Mouse (Mus musculus) retina, adult 2 months (tissue): Measurements from ENCODE around the gene Eras.
A peak's percentile ranks its signal among the peaks of the same experiment; 100 is the strongest.
"Not testable (repeated sequence)": the region's sequence is repeated elsewhere in the genome, so short reads cannot be mapped to it uniquely, and the experiment has no call there.

Experiments
- DNase-seq: peaks from one replicate; pipeline ENCODE4 v3.0.0-alpha.2; 2012; ENCODE audit warnings: low read depth, low spot score

The Eras gene

DNA sequence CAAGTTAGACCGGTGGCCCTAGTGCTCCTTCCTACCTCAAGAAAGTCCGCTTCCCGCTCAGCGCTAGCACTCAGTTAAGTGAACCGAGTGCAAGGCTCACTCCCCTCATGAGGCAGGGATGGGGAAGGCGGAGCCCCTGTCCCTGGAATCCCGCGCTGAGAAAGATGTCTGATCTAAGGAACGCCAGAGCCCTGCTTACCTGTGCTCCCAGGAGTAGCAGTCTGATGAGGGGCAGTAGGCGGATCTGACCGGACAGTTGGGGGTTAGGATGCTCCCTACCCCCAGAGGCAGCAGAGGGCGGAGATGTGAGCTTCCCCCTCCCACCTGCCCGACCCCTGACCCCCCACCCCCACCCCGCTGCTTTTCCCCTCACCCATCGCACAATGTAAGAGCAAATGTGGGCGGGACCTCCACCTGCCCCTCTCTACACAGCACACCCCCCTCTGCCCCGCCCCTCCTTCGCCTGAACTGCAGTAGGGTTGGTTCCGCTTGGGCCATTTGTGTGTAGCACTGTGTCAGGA is at the start of gene Eras:
TSS of gene Eras (minus strand) at position 338 of the 521 bp plus-strand sequence.
- DNase-seq = no peak

DNA sequence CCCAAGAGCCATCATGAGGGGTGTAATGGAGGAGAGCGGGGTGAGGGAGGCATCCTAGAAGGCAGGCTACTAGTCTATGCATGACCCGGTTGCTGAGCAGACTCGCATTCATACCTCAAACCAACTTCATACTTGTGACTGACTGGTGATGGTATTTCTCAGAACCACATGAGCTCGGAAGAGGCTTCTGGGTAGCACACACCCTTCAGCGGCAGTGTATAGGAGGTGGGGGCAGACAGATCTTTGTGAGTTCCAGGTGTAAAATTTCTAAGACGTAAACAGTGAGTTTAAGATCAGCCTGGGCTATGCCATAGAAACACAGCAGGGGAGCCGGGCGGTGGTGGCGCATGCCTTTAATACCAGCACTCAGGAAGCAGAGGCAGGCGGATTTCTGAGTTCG is 49.5 kb upstream of the Eras start, which contains the start of gene Gata1:
TSS of gene Gata1 (minus strand) at position 180 of the 400 bp plus-strand sequence.
- DNase-seq = no peak

- no peak for DNase-seq
Measured at GRCm38 (mm10) chrX:7971292-7971691, 42.9 kb upstream of the Eras start.

DNA sequence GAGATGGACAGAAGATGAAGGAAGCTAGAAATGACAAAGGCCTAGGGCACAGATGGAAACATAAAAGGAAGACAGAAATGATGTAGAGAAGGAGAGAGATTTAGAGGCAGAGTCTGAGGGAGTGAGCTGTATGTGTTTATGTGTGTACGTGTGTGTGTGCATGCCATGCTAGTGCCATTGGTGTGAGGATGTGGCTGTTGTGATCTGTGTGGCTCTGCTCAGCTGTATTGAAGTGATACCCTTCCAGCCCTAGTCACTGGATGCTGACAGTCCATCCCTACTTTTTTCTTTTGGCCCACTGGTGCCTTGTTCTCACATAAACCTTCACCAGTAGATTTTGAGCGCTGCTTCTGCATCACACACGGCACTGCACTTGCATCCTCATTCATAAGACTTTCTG is 40.5 kb upstream of the Eras start:
- no peak for DNase-seq

DNA sequence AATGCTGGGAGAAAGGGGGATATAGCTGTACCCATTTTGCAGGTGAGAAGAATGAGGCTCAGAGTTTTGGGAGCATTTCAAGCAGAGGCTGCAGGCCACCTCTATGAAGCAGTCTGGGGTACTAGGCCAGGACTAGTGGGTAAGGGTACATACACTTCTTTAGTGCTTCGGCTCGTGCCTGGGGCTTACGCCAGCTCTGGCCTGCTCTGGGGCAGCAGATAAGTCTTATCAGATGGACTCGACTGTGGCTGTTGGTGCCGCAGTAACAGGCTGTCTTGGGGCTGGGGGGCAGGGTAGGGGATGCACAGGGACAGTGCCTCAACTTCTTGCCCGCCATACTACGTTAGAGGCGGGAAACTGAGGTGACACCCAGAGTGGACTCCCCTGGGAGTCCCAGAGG is 39.8 kb upstream of the Eras start:
- DNase-seq = no peak

- no peak for DNase-seq
Measured at GRCm38 (mm10) chrX:7967596-7968201, 39.3 kb upstream of the Eras start.

GRCm38 (mm10) chrX:7966161-7966560 is 37.8 kb upstream of the Eras start:
- no peak for DNase-seq

GRCm38 (mm10) chrX:7963829-7964626 is 35.6 kb upstream of the Eras start:
- DNase-seq = no peak

- no peak for DNase-seq
Measured at GRCm38 (mm10) chrX:7958868-7959267, 30.5 kb upstream of the Eras start.

DNA sequence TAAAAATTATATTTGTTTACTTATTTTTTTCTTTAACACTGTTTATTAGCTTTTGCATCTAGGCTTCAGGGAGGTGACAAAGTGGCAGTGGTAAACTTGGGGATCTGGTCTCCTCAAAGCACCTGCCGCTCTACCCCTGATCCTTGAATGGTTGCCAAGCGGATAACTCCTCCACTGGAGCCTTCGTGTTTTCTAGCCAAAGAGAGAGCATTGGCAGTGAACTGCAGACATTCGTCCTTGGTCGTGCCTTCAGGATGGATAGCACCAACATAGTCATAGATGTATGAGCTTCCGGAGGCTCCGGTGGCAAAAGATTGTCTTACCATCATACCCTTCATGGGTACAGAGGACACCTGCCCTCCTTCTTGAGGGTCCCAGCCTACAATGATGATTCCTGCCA is 21.7 kb upstream of the Eras start:
- no peak for DNase-seq

DNA sequence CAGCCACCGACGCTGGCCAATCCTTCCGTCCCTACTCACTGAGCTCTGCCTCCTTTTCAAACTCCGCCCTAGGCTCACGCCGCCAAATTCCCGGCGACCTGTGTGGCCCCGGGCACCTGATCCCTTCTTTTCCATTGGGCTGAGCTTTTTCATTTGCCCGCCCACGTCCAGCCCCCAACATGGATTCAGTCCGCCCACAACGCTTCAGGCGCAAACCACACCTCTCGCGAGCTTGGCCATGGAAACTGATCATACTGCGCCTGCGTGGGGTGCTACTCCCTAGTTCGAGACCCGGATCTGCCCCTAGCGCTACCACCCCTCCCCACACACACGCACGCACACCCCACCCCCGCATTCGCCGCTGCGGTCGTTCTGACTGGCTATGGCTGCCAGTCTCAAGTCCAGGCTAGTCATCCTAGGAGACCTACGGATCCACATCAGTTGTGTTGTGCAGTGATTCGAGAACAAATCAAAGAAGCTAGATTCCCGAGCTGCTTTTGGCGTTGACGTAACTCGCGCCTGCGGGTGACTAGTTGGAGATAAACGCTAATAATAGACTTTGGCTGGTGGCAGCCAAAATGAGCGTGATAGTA is 19.6 kb upstream of the Eras start:
- DNase-seq = peak; percentile 81

DNA sequence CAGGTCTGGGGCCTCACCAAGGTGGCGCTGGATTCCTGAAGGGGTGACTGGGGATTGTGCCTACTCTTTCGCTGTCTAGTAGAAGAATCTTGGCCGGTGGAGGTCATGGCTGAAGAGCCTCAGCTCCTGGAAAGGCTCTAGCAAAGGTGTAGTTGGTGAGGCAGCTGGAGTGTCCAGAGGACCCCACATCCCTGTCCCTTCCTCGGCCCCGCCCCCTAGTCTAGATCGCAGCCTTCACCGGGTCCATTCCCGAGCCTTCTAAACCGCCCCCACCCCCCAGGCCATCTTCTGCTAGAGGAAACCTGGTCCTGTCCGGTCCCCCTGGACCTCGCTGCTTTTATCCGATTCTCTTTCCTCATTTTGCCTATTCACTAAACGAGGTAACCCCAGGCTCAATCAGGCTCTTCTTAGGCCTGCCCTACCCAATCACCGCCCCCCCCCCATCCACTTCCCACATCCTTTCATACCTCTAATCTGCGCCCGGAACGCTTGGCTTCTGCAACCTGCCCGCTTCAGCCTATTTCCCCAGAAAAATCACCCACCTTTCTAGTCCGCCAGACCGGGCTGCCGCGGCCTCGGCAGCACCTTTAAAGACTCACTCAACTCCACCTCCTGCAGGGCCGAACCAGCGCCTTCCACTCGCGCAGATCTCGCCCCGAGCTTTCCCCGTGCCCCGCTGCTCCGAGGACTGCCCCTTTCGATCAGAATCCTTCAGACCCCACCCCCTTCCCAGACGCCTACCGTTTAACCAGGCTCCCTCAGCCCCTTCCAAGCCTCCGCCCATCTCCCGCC is 18.9 kb upstream of the Eras start, which contains the start of gene Hdac6:
TSS of gene Hdac6 (minus strand) at position 782 of the 792 bp plus-strand sequence.
- no peak for DNase-seq

GRCm38 (mm10) chrX:7945618-7946017 is 17.2 kb upstream of the Eras start:
- DNase-seq = no peak

GRCm38 (mm10) chrX:7937667-7938066 is 9.3 kb upstream of the Eras start:
- no peak for DNase-seq

DNA sequence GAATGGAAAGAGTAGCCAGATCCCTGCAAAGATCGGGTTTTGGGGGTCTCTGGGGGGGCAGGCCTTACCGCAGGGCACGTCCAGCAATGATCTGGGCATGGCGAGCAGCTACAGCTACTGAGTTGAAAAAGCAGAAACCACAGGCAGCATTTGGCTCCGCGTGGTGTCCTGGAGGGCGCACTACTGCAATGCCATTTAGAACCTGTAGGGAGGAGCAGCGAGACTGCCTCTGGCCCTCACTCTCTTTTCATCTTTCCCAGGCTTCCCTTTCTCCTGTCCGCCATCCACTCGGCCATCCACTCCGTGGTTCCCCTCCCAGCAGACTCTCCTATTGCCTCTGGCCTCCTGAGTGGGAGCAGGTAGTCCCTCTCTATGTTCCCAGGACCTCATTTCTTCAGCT is 8.5 kb upstream of the Eras start:
- DNase-seq = no peak

DNA sequence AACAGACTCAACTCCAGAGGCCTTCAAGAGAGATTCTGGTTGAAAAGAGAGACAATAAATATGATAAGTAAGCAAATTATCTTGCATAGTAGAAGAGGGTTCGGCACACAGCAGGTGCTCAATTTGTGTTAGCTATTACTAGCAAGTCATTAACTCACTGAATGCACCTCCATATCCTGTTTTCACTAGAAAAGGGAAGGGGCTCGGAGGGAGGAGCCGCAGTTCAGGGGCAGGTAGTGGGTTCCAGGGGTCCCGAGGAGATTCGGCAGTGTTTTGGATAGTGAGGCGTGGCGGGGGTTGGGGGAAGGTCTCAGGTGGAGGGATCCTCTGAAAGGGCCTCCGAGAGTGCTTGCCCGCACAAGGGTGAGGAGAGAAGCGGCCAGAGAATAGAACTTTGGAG is 1.3 kb downstream of the Eras start:
- DNase-seq = no peak

GRCm38 (mm10) chrX:7926266-7926665 is 2.1 kb downstream of the Eras start:
- DNase-seq = no peak

DNA sequence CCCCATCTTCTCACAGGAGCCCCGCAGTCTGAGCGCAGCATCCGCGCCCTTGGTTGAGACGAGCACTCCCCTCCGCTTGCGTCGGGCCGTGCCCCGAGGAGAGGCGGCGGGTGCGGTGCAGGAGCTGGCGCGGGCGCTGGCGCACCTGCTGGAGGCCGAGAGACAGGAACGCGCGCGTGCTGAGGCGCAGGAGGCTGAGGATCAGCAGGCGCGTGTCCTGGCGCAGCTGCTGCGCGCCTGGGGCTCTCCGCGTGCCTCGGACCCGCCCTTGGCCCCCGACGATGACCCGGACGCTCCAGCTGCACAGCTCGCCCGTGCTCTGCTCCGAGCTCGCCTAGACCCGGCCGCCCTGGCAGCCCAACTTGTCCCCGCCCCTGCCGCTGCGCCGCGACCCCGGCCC is 6.4 kb downstream of the Eras start:
- no peak for DNase-seq

- peak; percentile 62 for DNase-seq
Measured at GRCm38 (mm10) chrX:7919601-7920383, 8.6 kb downstream of the Eras start, which contains the start of gene Pcsk1n. Gene Pcsk1n (plus strand): TSS chrX:7919822.

- DNase-seq = not testable (repeated sequence)
Measured at GRCm38 (mm10) chrX:7917960-7918359, 10.4 kb downstream of the Eras start.

GRCm38 (mm10) chrX:7915669-7916068 is 12.7 kb downstream of the Eras start:
- not testable (repeated sequence) for DNase-seq
